Mouse (Mus musculus) embryonic fibroblast, embryonic 13.5 days (primary cell): ENCODE data around the gene Susd2.

Source experiments
- CTCF ChIP-seq: IDR thresholded peaks from 2 replicates; pipeline ENCODE4 v1.5.1; 2011; ENCODE audit warnings: mild to moderate bottlenecking, control low read depth, low read length, moderate library complexity, borderline replicate concordance; ENCODE audit not compliant: insufficient read depth
- POLR2A ChIP-seq: IDR thresholded peaks from 2 replicates; pipeline ENCODE4 v1.6.1; 2011; ENCODE audit warnings: low read depth, mild to moderate bottlenecking, control low read depth, low read length, moderate library complexity

- TF ChIP-seq POLR2A (no peak), CTCF (no peak)
Measured at GRCm38 (mm10) chr10:75632633-75633032, 11.2 kb downstream of the Susd2 start.
